In genomic region chr3:107454280-107454679, GRCm38 (mm10) we compare ENCODE assay signal across 33 mouse cellular contexts. TPM values are rescaled to one million over a fixed set of nuclear protein-coding genes. Genes with fewer than 3 reads are reported as not detected.
"Had no signal": no experiment of that assay in that cellular context is flagged by ENCODE, and none has a peak within 500 bp of the region (broad histone marks: within the 10 kb centered on the region; RNA-seq: fewer than 3 reads in every experiment).

No protein-coding gene starts in this region.

- H3K27ac ChIP-seq: limb, embryonic 10.5 days; limb, embryonic 12.5 days; limb, embryonic 13.5 days; limb, embryonic 15.5 days; liver, embryonic 12.5 days; liver, embryonic 13.5 days; liver, embryonic 14.5 days; liver, embryonic 15.5 days; lung, embryonic 15.5 days; macrophage; midbrain, embryonic 10.5 days; midbrain, embryonic 12.5 days; midbrain, embryonic 13.5 days; midbrain, embryonic 15.5 days; neural tube, embryonic 12.5 days had no signal

- DNase-seq: left cerebral cortex, postnatal 4 days; liver; liver, embryonic 13.5 days; liver, postnatal 0 days; lung, adult 18-20 months; lung, adult 2 months; lung, embryonic 14.5 days; lung, postnatal 10 days; lung, postnatal 14 days; lung, postnatal 36 days; lung, postnatal 4 days; midbrain, embryonic 14.5 days had no signal

- H3K4me3 ChIP-seq: limb, embryonic 10.5 days; limb, embryonic 12.5 days; limb, embryonic 13.5 days; limb, embryonic 15.5 days; liver, embryonic 12.5 days; liver, embryonic 13.5 days; liver, embryonic 15.5 days; lung, embryonic 15.5 days; megakaryocyte, embryonic 14.5 days; midbrain, embryonic 10.5 days; midbrain, embryonic 12.5 days; midbrain, embryonic 13.5 days; midbrain, embryonic 15.5 days; myocyte; neural tube, embryonic 12.5 days had no signal

RNA-seq across cellular contexts. Expression of gene Kcnc4, which starts 5.1 kb away (rescaled TPM):
- total RNA-seq: liver, adult 2 months; megakaryocyte progenitor cell, adult 5-6 weeks; megakaryocyte, adult 5-6 weeks; megakaryocyte-erythroid progenitor cell, adult 5-6 weeks; monocyte, adult 5-6 weeks had no signal
